Mouse (Mus musculus) telencephalon, adult 2 months (tissue): Measurements from ENCODE around the gene Pmp22.
A peak's percentile ranks its signal among the peaks of the same experiment; 100 is the strongest.

Source experiments
- DNase-seq: peaks from one replicate; pipeline ENCODE4 v3.0.0-alpha.2; 2011; ENCODE audit warnings: low read depth, low spot score

Pmp22 gene

DNA sequence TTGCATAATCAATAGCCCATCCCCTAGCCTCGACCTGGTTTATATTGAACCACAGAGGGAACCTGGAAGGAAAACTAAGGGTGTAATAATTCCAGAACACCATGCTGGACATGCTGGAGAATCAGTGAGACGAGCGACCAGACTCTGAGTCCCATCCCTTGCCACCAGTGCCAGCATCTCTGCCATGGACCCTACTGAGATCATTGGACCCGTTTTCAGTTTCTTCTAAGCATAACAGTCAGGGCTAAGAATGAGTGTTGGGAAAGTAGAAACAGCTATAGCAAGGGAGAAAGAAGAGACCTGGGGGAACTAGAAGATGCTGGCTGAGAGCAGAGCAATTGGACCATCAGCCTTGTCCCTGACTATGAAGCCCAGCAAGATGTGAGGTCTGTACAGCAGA, 1.3 kb upstream of the Pmp22 start:
- no peak for DNase-seq

DNA sequence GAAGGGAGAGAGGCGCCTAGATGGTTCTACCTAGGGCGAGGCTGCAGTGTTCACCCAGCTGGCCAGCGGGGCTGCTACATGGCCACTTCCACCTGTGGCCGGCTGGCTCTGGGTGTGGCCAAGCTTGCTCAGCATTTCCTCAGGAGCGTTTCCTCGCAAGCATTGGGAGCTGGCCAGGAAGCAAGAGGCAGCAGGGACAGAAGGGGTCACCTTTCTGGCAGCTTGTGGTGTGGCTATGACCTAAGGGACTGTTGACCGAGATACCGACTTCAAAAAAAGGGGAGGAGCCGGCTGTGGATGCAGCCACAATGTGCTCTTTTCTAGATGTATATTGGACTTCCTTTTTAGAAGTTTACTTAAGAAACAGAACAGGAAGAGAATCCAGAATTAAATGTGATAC, 593 bp downstream of the Pmp22 start:
- no peak for DNase-seq

DNA sequence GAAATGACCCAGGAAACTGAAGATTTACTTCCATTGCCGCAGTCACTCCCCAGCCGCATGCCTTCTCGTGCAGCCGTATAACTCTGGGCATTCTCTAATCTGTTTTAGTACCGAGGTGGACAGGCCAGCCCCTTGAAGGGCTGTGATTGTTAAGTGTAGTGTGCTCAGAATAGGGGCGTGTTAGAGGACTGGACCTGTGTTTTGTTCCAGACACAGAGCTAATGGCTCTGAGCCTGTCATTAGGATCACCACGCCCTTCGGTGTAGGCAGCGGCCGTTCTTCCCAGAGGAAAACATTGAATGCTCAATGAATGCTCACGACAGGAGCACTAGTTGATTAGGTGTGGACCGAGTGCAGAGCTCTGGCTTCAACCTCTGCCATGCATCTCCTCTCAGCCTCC, 1.1 kb downstream of the Pmp22 start:
- DNase-seq: no peak

DNA sequence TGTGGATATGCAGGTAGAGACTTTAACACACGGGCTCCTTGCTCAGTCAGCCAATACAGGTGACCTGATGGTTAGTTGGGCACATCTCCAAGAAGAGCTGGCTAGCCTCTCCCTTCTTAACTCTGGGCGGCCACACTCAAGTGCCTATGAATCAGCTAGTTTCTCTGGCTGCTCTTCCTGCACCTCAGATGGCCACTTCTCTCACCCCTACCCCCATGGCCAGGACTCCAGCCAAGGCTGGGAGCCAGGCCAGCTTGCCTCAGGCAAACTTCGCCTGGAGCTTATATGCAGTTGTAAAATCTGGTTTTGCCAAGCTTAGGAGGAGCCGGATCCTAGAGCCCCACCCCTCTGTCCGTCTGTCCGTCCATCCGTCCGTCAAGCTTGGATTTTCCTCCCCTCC, 1.7 kb downstream of the Pmp22 start:
- DNase-seq: no peak

DNA sequence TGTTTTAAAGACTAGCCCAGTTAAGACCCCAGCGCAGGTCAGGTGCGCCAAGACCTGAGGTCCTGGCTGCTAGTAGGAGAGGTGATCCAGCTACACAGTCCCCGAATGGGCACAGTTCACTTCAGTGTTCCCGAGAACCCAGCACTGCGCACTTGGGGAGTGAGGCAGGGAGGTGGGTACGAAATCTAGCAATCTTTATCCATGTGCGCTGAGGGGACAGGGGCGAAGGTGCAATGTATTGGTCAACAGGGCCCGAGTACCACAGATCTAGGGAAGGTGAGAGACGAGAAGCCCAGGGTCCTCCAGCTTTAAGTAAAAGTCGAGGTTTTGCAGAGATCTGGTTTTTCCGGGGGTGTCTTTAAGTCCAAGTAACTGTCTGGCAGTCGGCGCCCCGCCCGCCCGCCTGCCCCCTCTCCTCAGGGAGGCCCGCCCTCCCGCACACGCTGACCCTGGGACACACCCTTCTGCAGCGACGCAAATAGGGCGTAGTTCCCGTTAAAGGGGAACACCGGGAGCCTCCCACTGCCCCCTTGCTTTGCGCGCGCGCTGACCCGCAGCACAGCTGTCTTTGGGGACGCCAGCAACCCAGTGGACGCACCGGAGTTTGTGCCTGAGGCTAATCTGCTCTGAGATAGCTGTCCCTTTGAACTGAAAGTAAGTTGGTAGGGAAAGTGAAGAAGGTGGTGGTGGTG, 2.4 kb downstream of the Pmp22 start:
- no peak for DNase-seq

DNA sequence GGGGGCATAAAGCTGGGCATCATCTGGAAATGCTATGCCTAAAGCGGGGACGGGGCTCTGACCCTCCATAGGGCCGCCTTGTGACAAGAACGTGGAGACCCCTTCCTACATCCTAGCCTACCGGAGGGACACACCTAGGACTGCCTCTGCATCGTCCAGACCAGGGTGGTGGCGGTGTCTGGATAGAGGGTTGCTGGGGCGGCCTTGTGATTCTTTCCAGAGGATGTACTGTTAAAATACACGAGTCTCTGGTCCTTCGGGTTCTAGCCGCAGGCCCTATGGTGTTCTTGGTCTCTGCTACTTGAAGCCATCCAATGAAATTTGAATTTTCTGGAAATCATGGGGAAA, 2.9 kb downstream of the Pmp22 start:
- DNase-seq: no peak

DNA sequence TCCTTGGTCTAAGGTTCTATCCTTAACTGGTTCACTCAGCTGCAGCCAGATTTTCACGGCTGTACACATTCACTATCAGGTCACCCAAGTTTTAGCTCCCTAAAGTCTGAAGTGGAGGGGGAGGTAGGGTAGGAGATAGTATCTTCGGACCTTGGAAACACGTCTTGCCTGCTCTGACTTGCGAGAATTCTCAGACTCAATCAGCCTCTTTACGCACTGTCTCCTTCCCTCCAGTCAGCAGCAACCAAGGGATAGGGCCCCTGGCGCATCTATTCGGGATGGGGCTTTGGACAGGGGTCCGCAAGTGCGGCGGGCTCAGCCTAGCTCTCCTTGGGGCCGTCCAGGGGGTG, 3.3 kb downstream of the Pmp22 start:
- no peak for DNase-seq

DNA sequence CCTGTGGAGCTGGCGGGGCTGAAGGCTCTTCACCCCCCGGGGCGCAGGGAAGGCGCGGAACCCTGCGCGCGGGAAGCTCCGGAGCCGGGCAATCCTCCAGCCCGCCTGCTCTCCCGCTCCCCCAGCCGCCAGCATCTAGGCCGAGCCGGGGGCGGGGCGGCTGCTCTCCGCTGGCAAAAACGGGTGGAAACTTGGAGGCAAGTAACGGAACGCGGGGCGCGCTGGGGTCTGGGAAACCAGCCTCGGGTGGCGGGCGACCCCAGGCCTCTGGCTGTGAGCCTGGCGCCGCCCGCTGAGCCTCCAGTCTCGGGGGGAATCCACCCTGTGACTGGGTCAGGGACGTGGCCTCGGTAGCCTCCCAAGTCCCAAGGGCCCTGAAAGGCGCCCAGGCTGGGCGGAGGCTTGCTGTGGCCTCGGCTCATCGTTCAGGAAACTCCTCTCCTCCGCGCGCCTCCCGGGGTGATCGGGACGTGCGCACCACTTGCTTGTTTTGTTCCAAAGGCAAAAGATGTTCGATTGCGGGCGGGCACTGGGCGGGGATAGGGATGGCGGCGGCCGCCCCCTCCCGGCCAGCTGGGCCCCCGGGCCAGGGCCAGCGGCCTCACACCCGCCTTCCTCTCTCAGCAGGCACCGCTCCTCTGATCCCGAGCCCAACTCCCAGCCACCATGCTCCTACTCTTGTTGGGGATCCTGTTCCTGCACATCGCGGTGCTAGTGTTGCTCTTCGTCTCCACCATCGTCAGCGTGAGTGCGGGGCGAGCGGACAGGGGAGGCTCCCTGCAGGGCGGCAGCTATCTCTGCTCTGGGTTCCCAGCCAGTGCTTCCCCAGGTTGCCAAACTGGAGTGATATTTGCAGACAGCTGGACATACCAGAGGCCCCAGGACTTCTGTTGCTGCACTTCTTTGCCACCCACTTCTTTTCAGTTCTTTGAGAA, 4.0 kb downstream of the Pmp22 start:
- no peak for DNase-seq

DNA sequence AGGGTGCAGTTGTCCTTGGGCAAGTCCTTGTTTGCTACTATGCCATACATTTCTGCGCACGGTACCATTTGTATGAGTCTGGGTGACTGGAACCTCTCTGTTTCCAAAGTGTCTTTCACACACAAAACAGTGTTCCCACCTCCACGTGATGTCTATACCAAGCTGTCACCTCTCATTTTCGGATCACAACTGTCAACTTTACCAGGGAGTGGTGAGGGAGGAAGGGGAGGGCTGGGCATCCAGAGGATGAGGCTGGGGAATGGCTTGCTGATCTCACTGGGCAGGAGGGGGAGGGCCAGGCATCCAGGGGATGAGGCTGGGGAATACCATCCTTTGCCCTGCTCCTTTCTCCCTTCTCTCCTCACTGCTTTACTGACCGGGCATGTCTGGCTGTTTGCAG, 5.2 kb downstream of the Pmp22 start:
- DNase-seq: no peak

DNA sequence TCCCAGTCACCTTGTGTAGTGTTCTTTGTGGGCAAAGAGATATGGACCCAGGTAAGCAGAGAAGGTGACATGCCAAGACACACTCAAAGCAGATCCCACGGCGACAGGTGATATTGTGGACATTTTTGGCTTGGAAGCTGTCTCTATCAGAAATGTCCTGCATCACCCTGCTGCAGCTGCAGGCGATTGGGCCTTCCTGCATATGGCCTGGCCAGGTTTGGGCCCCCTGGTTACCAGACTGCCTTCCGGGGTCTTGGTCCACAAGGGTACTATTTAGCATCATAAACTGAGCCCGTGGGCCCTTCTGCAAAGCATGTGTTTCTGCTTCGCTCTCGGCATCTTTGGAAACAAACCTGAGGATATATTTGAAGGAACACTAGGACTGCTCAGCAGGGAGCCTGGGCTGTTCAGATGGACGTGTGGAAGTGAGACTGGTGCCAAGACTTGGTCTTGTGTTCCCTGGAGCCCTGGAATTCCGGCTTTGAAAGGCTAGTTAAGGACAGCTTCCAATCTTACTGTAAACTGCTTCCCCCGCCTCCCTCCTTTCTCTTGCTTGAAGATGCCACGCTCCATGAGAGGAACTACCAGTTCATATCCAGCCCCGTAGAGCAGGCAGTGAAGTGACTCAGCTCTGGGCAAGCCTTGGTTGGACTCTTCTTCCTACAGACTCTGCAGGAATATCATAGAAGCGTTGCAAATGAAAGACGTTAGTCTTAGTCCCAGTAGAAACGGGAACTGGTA, 6.1 kb downstream of the Pmp22 start:
- no peak for DNase-seq

DNA sequence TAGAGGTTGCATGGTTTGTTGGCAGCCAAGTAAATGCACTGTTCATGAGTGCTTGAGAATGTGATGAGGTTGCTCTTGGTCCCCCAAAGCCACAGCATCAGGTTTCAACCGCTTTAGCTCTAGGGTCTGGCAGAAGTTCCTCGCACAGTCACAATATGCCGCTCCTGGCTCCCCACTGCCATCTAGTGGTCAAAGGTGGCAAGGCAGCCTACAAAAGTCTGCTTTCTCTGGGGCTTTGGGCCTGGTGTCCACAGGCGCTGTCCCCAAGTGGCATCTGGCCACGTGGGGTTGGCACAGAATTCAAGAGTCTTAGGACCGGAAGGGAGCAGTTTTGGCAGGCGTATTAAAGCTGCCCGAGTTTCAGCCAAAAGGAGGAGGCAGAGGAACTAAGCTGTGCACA, 6.8 kb downstream of the Pmp22 start:
- peak; percentile 80 for DNase-seq

DNA sequence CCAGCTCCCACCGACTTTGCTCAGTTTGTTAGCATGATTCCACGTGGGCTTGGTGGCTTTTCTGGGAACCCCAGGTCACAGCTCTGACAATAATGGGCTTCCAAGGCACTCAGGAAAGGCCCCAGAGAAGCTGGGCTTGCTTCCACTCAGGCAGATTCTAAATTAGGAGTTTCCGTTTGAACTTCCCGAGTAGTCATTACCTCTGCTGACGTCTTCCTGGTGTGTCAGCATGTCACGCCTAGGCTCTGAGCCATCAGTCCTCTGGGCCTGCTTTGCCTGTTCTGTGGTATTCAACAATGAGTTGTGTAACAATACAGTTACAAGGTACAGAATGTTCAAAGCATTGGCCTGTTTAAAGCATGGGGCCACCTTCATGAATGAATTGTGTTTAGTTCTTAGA, 7.4 kb downstream of the Pmp22 start:
- DNase-seq: no peak

DNA sequence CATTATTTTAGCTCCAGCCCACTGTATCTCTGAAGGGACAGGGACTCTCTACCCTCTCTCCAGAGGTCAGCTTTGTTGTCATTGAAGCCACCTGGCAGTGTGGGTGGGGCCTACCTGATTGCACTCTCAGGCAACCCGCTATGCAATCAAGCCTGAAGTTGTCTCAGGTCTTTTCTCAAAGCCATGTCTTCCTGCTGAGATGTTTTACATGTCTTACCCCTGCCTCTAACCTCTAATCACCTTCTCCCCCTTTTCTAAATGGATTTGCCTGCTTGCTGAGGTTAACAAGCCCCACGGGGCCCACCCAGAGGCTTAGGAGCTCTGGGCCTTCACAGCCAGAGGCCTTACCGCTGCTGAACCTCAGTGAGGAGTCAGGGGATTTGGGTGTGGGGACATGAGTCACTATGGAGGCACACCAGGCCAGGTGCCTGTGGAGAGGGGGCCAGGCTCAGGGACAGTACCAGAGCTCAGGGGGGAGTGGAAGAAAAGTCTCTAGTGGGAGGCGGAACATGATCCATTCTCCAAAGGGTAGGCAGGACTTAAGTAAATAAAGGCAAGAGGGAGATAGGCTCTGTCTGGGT, 8.1 kb downstream of the Pmp22 start:
- no peak for DNase-seq

DNA sequence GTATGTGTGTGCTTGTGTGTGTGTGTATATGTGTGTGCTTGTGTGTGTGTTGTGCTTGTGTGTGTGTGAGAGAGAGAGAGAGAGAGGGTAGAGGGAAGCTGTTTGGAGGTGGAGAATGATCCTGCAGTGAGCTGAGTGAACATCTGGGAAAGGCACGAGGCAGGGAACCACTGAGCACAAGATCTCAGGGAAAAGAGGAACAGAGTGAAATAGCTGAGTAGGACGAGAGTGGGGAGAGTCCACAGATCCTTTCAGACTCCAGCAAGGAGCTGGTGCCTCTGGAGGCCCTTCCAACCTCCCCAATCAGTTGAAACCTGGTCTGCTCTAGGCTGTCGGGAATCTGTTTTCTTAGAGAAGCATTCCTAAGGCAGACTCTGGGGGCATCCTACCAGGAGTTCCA, 10.0 kb downstream of the Pmp22 start:
- no peak for DNase-seq

DNA sequence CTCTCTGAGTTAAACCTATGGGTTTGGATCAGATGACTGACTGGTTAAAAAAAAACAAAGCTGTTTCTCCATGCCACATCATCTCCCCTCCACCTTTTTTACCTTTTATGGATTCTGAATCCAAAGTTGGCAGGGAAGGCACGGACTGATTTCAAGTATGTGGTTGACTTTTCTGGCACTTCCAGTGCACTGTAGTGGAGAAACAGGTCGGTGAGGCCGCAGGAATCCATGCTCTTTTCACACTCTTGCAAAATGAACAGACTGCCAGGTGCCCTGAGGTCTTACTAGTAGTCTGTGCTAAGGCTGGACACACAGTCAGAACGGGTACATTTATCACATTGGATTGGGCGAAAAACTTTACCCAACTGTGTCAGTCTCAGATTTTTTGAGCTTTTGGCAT, 13.5 kb downstream of the Pmp22 start:
- no peak for DNase-seq

DNA sequence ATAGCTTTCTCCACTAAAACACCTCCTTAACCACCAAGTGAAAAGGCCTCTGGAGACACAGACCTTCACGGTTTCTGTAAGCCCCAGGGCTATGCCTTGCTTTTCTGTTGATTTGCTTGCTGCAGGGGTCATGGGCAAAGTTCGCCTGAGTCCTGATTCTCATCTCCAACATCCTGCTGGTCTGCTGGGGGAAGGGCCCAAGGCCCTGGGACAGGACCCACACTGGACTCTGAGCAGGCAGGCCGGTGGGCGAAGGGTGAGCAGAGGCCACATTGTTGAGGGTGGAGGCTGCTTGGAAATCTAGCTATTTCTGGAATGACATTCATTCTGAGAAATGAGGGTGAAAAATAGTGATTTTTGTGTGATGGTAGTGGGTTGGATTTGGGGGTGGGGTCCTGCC, 14.0 kb downstream of the Pmp22 start:
- DNase-seq: no peak

DNA sequence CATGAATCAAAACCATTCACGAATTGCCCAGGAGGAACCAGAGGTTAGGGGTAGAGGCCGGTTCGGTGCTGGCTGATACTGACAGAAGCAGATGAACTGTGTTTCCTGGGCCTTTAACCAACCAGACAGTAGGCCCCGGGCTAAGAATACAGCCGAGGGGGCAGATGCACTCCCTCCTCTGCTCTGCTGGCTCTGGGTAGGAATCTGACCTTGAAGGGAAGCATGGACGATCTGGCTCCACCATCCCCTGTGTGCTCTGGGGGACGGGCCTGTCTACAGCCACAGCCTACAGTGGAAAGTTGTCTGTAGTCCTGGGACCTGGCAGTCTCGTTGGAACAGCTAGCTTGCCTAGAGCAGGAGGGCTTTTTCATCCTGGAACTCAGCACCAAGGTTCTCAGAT, 14.7 kb downstream of the Pmp22 start:
- no peak for DNase-seq

DNA sequence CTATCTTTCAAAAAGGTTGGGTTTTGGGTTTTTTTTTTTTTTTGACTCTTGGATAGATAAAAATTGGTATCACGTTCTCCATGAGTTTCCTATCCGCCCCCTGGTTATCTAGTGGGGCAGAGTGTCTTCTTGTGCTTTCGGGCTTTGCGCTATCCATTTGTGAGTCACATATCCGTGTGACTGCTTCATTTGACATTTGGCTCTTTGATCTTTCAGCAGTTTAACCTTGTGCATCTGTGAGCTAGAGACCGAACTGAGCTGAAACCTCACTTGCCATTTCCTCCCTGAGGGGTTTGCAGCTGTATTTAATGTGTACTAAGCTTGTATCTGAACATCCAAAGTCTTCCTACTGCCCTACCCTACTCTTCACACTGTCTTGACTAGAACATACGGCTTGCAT, 17.8 kb downstream of the Pmp22 start:
- no peak for DNase-seq

DNA sequence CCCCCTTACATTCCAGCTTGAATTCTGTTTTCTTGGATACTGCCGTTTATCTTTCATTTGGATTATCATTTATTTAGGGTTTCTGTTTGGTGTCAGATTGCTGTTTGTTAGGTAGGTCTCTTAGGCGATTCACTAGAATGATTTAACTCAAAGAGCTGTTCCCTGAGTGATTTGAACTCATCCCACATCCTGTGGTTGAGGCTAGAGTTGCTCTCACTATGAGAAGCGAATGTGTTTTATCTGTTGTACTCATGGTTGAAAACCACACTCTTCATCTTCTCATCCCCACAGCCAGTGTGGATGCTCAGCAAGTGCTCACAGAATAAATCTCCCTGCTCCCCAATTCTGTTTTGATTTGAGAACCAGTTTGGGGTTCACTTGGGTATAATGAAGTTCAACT, 19.5 kb downstream of the Pmp22 start:
- no peak for DNase-seq

DNA sequence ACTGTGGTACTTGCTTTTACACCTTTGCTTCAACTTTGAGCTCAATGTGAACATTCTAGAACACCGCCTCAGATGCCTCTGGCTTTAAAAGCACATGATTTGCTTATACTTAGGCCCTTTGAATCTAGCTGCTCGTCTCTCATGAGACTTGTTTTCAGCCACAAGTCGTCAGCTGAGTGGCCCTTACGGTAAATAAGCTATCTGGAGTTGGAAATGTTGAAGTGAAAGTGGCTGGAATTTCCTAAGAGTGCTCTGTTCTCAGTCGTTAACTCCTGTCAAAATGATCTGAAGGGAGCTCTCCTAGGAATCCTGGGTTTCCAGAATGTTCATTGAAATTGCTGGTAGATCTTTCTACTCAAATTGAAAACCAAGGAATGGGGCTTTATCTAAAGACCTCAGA, 23.1 kb downstream of the Pmp22 start:
- DNase-seq: no peak

DNA sequence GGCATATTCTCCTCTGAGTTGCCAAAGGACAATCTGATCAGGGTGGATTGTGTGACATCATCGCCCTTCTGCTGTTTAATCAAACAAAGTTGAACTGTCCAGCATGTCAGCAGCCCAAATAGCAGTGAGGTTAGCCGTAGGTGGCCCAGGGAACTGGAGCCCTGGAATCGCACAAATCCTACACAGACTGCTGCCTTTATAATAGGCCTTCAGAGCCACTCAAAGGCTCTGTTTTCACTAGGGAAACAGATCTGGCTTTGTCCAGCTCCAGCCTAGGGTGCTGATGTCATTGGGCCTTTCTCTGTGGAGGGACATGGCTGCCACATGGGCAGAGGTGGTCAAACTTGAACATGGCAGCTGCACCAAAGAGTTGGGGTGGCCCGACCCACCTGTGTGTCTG, 28.3 kb downstream of the Pmp22 start:
- DNase-seq: no peak

DNA sequence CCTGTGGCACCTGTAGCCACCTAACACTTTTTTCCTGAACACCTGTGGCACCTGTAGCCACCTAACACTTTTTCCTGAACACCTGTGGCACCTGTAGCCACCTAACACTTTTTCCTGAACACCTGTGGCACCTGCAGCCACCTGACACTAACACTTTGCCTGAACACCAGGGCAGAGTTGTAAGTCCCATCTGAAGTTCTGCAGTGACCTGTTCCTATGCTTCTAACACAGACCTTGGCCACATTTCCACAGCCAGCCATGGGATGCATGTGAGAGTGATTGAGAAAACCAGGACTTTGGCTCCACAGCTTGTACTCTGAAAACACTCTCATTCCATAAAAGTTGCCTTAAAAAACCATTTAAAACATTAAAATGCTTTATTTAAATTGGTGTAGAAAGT, 32.1 kb downstream of the Pmp22 start:
- DNase-seq: no peak
